Mouse (Mus musculus) embryonic stem cell, embryonic (primary cell): ENCODE results near the gene Cdc42.

Experiments used
- CTCF ChIA-PET, 4 experiments: fragments of 300-600 bp in 2 of 4; fragments of 350-600 bp in 2 of 4; sonication (Branson Sonifier 250); formaldehyde crosslinking; loops; one replicate each; lab custom pipeline; 2022; ENCODE audit warnings: inconsistent platforms in 2 of 4; lab: Charles Lee
- POLR2A ChIA-PET, 4 experiments: fragments of 300-600 bp in 2 of 4; fragments of 350-600 bp in 2 of 4; sonication (Branson Sonifier 250); formaldehyde crosslinking; loops; one replicate each; lab custom pipeline; 2022; ENCODE audit warnings: antibody characterized with exemption in 4 of 4, inconsistent platforms in 1 of 4; lab: Charles Lee

The Cdc42 gene

GRCm38 (mm10) chr4:137357517-137358254 is at the start of gene Cdc42:
Gene Cdc42 (minus strand): TSS chr4:137357720.
- ChIA-PET POLR2A (interaction anchor here (0.6 to 2.9 kb wide), 13 partner anchors 10 to 302 kb away, joined by 3 to 14 read pairs (median 3); partner anchors contain the start of gene Usp48 (in 1 of the 4)), CTCF (interaction anchor here in 2 of 4 experiments (0.6 kb wide), 3 partner anchors 12 to 124 kb away, joined by 3 to 9 read pairs (median 4); no protein-coding TSS in a partner anchor)

DNA sequence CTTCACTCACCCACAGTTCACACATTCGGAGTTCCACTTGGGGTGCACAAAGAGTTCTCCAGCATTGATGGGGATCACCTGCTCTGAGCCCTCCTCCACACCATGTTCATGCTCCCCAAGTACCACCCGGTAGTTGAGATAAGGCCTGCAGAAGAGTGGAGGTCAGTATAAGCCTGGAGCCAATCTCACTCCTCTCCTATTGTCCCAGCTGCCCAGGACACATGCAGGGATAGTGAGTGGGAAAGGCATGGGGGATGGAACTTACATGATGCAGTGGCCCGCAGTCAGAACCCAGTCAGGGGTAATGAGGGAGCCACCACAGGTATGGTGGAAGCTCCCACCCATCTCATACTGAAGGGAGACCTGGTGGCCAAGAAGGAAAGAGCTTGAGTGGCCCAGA is 48.1 kb upstream of the Cdc42 start:
- ChIA-PET CTCF (interaction anchor here in 3 of 4 experiments (0.6 to 1.1 kb wide), 4 partner anchors 21 to 195 kb away, joined by 3 to 5 read pairs (median 4); no protein-coding TSS in a partner anchor), POLR2A (interaction anchor here in 1 of 4 experiments (1.3 kb wide), 2 partner anchors 9 to 96 kb away, joined by 3 to 4 read pairs; no protein-coding TSS in a partner anchor)

DNA sequence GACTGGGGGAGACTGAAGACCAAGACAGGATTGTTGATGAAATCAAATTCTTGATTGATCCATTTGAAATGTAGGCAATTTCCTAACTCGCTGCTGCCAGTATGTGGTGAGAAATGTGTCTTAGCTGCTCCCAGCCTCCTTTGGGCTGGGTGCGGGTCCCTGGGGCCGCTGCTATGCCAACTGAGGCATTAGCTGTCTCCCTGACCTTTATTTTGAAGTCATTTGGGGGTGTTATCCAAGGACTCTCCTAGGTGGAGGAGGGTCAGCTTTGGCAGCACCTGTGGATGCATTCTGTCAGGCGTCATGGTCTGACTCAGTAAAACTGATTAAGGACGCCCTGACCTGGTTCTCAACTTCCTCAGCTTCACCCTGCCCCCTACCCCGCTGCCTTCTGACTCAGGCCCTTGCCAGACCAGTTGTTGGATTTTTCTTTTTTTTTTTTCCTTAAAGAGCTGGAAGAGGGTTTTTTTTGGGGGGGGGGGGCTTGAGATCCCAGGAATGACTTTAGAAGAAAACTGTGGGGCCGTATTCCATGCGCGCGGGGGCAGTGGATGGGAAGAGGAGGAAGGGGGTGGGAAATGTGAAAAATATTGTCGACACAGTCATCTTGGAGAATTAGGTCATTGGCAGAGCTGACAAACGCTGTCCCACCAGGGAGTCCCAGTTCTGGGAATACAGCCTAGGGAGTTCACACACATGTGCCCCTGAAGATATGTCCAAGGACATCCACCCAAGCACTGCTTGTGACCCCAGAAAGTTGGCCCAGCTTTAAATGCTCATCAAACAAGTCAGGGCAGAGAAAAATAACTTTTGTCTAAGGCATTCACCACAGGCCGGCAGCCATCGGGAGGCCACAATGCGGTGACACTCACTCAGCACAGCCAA is 39.4 kb upstream of the Cdc42 start:
- ChIA-PET CTCF (interaction anchor here (0.6 to 0.7 kb wide), 6 partner anchors 17 to 549 kb away, joined by 3 to 5 read pairs (median 4); no protein-coding TSS in a partner anchor), POLR2A (interaction anchor here in 3 of 4 experiments (0.6 to 1.6 kb wide), 10 partner anchors 9 to 672 kb away, joined by 3 to 7 read pairs (median 4); no protein-coding TSS in a partner anchor)

GRCm38 (mm10) chr4:137393378-137394135 is 36.0 kb upstream of the Cdc42 start:
- POLR2A ChIA-PET, result interaction anchor here in 1 of 4 experiments (1.4 to 1.7 kb wide), 2 partner anchors 15 to 42 kb away, joined by 3 to 4 read pairs; no protein-coding TSS in a partner anchor

DNA sequence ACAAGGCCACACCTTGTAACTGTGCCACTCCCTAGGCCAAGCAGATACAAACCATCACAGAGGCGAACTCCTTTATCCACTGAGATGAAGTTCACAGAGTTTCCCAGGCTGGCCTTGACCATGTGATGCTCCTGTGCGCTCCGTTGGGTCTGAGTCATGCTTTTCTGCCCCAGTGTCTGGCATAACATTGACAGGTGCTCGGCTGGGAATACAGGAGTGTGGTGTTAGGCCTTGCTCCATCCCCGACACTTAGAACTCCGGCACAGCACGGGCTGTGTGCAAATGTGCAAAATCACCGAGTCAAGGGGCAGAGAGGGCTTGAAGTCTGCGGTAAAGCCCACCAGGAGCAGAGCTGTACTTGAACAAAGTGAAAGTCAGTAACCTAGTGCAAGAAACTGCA is 35.4 kb upstream of the Cdc42 start:
- POLR2A ChIA-PET, result interaction anchor here in 1 of 4 experiments (0.7 to 1.7 kb wide), 2 partner anchors 41 to 51 kb away, joined by 3 read pairs; no protein-coding TSS in a partner anchor
- CTCF ChIA-PET, result interaction anchor here in 3 of 4 experiments (0.6 to 2.3 kb wide), 8 partner anchors 48 to 339 kb away, joined by 3 to 5 read pairs (median 3); no protein-coding TSS in a partner anchor

More at GRCm38 (mm10) chr4:137393378-137394135, 36.0 kb upstream of the Cdc42 start:
- CTCF ChIA-PET, result interaction anchor here in 2 of 4 experiments (1.2 to 2.3 kb wide), 4 partner anchors 50 to 106 kb away, joined by 3 to 5 read pairs (median 4); no protein-coding TSS in a partner anchor

GRCm38 (mm10) chr4:137391287-137391686 is 33.8 kb upstream of the Cdc42 start:
- ChIA-PET CTCF (interaction anchor here in 1 of 4 experiments (0.6 kb wide), 1 partner anchor 16 kb away, joined by 3 read pairs; no protein-coding TSS in a partner anchor), POLR2A (no interaction called here)

DNA sequence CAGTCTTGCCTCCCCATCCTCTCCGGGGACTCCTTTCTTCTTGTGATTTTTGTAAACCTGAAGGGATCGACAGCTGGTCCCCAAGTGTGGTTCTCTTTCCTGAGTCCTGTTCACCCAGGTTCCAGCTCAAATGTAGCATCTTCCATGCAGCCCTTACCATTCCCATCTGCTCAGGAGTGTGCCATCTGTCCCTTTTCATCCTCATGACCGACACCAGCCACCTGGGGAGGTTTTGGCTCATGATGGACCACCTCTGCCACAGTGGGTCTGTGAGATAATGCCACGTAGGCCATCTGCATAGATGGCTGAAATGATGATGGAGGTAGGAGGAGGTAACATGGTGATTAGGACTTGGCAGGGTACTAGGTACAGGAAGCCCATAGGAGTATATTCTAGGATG is 32.7 kb upstream of the Cdc42 start:
- POLR2A ChIA-PET, result no interaction called here

GRCm38 (mm10) chr4:137388983-137389382 is 31.5 kb upstream of the Cdc42 start:
- ChIA-PET POLR2A (interaction anchor here in 3 of 4 experiments (0.5 to 2.5 kb wide), 22 partner anchors 9 to 331 kb away, joined by 3 to 27 read pairs (median 5); partner anchors contain the start of gene Usp48 (in 1 of the 3)), CTCF (interaction anchor here in 3 of 4 experiments (0.6 to 1.6 kb wide), 5 partner anchors 75 to 912 kb away, joined by 3 to 6 read pairs (median 4); no protein-coding TSS in a partner anchor)

More for the DNA sequence above, 32.7 kb upstream of the Cdc42 start:
- CTCF ChIA-PET, result no interaction called here

DNA sequence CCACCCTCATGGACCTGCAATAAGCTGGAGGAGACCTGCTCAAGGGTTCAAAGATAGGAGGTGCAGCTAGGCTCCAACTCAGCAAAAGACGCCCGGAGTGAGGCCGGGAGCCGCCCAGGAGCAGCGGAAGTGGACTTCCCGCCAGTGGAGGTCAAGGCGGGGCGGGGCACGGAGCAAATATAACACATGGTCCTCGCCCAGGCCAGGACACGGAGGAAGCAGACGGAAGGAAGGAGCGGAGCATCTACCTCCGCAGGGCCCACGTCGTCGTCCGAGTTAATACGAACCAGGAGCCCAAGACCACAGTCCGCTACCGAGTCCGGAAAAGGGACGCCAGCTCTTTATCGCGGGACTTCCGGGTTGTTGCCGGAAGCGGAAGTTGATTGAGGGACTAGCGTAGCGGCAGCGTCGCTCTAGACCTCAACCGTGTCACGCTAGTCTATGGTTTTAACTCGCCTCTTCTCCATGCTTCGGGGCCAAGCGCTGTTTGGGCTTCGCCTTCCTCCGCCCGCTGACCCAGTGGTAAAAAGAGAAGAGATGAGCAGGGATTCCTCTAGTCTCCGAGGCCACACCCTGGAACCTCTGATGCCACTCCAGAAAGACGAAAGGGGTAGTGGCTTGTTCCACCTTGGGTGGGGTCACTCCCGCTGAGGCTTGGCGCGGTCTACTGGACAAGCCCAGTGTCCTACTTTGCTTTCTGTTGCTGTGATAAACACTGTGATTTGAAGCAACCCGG is 30.7 kb upstream of the Cdc42 start:
- ChIA-PET CTCF (interaction anchor here in 3 of 4 experiments (0.6 to 1.6 kb wide), 7 partner anchors 11 to 588 kb away, joined by 3 to 6 read pairs (median 4); no protein-coding TSS in a partner anchor), POLR2A (interaction anchor here (0.6 to 2.5 kb wide), 35 partner anchors 8 to 413 kb away, joined by 3 to 27 read pairs (median 4); partner anchors contain the start of gene Usp48 (in 1 of the 4))

- ChIA-PET CTCF (interaction anchor here in 1 of 4 experiments (0.7 to 1.6 kb wide), 5 partner anchors 10 to 79 kb away, joined by 3 to 5 read pairs (median 4); no protein-coding TSS in a partner anchor), POLR2A (interaction anchor here (0.6 to 2.5 kb wide), 31 partner anchors 8 to 414 kb away, joined by 3 to 27 read pairs (median 4); partner anchors contain the start of gene Usp48 (in 1 of the 4))
Measured at GRCm38 (mm10) chr4:137387482-137388058, 30.1 kb upstream of the Cdc42 start.

GRCm38 (mm10) chr4:137380702-137381605 is 23.4 kb upstream of the Cdc42 start:
- POLR2A ChIA-PET, result interaction anchor here in 2 of 4 experiments (0.5 to 2.1 kb wide), 8 partner anchors 7 to 81 kb away, joined by 3 to 16 read pairs (median 4); no protein-coding TSS in a partner anchor
- CTCF ChIA-PET, result interaction anchor here in 3 of 4 experiments (0.6 to 1.1 kb wide), 4 partner anchors 14 to 138 kb away, joined by 3 to 5 read pairs (median 4); no protein-coding TSS in a partner anchor

GRCm38 (mm10) chr4:137379713-137380255 is 22.3 kb upstream of the Cdc42 start:
- ChIA-PET POLR2A (interaction anchor here (0.5 to 2.2 kb wide), 12 partner anchors 8 to 507 kb away, joined by 3 to 16 read pairs (median 4); partner anchors contain the start of gene Cdc42 (in 1 of the 4)), CTCF (interaction anchor here in 2 of 4 experiments (0.7 to 1.1 kb wide), 4 partner anchors 19 to 398 kb away, joined by 3 to 10 read pairs (median 4); no protein-coding TSS in a partner anchor)

DNA sequence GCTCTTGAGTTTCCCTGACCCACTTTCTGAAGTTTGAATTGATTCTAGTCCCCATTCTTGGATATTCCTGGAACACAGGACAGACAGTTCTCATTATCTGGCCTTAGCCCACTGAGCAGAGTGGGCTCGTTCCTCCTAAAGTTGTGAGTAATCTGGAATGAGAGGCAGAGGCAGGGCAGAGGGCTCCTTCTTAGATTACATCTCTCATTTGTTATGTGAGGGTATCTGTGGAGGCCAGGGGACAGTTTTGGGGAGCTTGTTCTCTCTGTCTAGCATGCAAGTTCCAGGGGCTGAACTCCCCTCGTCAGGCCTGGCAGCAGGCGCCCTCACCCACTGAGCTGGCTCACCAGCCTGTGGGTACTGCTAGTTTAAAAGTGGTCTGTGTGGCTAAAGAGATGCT is 21.6 kb upstream of the Cdc42 start:
- CTCF ChIA-PET, result interaction anchor here in 2 of 4 experiments (0.6 to 1.0 kb wide), 3 partner anchors 18 to 71 kb away, joined by 3 to 4 read pairs (median 4); partner anchors contain the start of gene Cdc42 (in 1 of the 2)
- POLR2A ChIA-PET, result interaction anchor here in 3 of 4 experiments (0.5 to 2.2 kb wide), 9 partner anchors 9 to 759 kb away, joined by 3 to 16 read pairs (median 4); partner anchors contain the start of gene Cdc42 (in 1 of the 3)
